Mouse (Mus musculus): ENCODE measurements around the gene Ankef1. TPM values are rescaled to one million over a fixed set of nuclear protein-coding genes. Genes with fewer than 3 reads are reported as not detected.

Gene Ankef1
- total and polyA plus RNA-seq, 3 experiments, result 0.36 to 1.7 (median 0.39) TPM

- no peak for DNase-seq
- intact Hi-C loops (cut with DNase I), result loop anchor here (10.0 kb wide), 1 partner anchor 114 kb away; the partner anchor contains the start of gene Snap25
- Histone ChIP-seq H3K4me1 (ENCODE audit: control insufficient read depth, insufficient read depth, low read length) (no peaks in the 10 kb centered on the region), H3K9ac (ENCODE audit: low read depth, low read length) (no peak overlapping the region), H3K79me2 (replicated peaks; ENCODE audit: control insufficient read depth, insufficient read depth, low read length) (no peaks in the 10 kb centered on the region), H3K27ac (no peak overlapping the region), H3K27me3 (ENCODE audit: control insufficient read depth, insufficient read depth, low read length) (no peaks in the 10 kb centered on the region), H3K36me3 (ENCODE audit: control insufficient read depth, insufficient read depth, low read length) (no peaks in the 10 kb centered on the region), H3K4me3 (no peak overlapping the region)
- 67% methylated on average over 5 of the region's 5 CpGs for WGBS
- TF ChIP-seq CTCF (IDR thresholded peaks at IDR 0.05) (no peak), EP300 (IDR thresholded peaks at IDR 0.05; ENCODE audit: insufficient read depth, low read depth, low read length) (no peak), POLR2A (IDR thresholded peaks at IDR 0.05; ENCODE audit: insufficient read depth, low read depth, low read length) (no peak)
Measured at GRCm38 (mm10) chr2:136600651-136601170, 99.0 kb downstream of the Ankef1 start.

- Histone ChIP-seq H3K4me3 (no peak overlapping the region), H3K4me1 (ENCODE audit: control insufficient read depth, insufficient read depth, low read length) (no peaks in the 10 kb centered on the region), H3K79me2 (replicated peaks; ENCODE audit: control insufficient read depth, insufficient read depth, low read length) (no peaks in the 10 kb centered on the region), H3K9ac (ENCODE audit: low read depth, low read length) (no peak overlapping the region), H3K27ac (no peak overlapping the region), H3K27me3 (ENCODE audit: control insufficient read depth, insufficient read depth, low read length) (no peaks in the 10 kb centered on the region), H3K36me3 (ENCODE audit: control insufficient read depth, insufficient read depth, low read length) (no peaks in the 10 kb centered on the region)
- TF ChIP-seq CTCF (IDR thresholded peaks at IDR 0.05) (no peak), EP300 (IDR thresholded peaks at IDR 0.05; ENCODE audit: insufficient read depth, low read depth, low read length) (no peak), POLR2A (IDR thresholded peaks at IDR 0.05; ENCODE audit: insufficient read depth, low read depth, low read length) (no peak)
- intact Hi-C loops (cut with DNase I), result loop anchor here (10.0 kb wide), 1 partner anchor 114 kb away; the partner anchor contains the start of gene Snap25
- WGBS, result 73% methylated on average over 4 of the region's 4 CpGs
- DNase-seq, result no peak
Measured at GRCm38 (mm10) chr2:136601206-136601605, 99.5 kb downstream of the Ankef1 start.

Other genes with a start within 250 kb of the Ankef1 start
- under 1 TPM; 0.08 to 0.14 TPM for gene Pak7, start 113.9 kb upstream of the Ankef1 start, total RNA-seq (2021)
- 0.03 and 0.14 TPM in 2 replicates for gene Pak7, start 113.9 kb upstream of the Ankef1 start, polyA plus RNA-seq (2012; rRNA removed)
- under 1 TPM in 1 of 2 experiments, not detected in 1; 0.64 TPM for gene Snap25, start 211.5 kb downstream of the Ankef1 start, total RNA-seq (2021)
- 0.98 and 3.0 TPM in 2 replicates for gene Snap25, start 211.5 kb downstream of the Ankef1 start, polyA plus RNA-seq (2012; rRNA removed)